Mouse (Mus musculus): ENCODE data around the gene Ppp3r2. TPM values are rescaled to one million over a fixed set of nuclear protein-coding genes. Genes with fewer than 3 reads are reported as not detected.

The Ppp3r2 gene
- not detected in 2 replicates for polyA plus RNA-seq (2014; fragmentation: Nextera tagmentation; extraction: Ambion mirVana)

GRCm38 (mm10) chr4:49681812-49682211 lies at the start of gene Ppp3r2:
Gene Ppp3r2, minus strand, starts transcription at chr4:49682024.
- no peak within 1 kb of the TSS for H3K9ac ChIP-seq (ENCODE audit: low read depth, low read length)
- H3K4me3 ChIP-seq (ENCODE audit: low read depth, low read length): no peak within 1 kb of the TSS
- 90% methylated on average over 13 of the region's 13 CpGs for WGBS
- H3K27ac ChIP-seq (ENCODE audit: low read depth, low read length): no peak within 1 kb of the TSS
- no peak for DNase-seq (ENCODE audit: low spot score)
- H3K4me2 ChIP-seq (replicated peaks; ENCODE audit: low read depth, low read length): no peak within 1 kb of the TSS
- no peaks in the 10 kb centered on the region for H3K36me3 ChIP-seq (ENCODE audit: control insufficient read depth, insufficient read depth, low read length)
- H3K27me3 ChIP-seq (ENCODE audit: control insufficient read depth, insufficient read depth, low read length): no peaks in the 10 kb centered on the region
- no peaks in the 10 kb centered on the region for H3K9me3 ChIP-seq (ENCODE audit: control insufficient read depth, low read length)
- ATAC-seq (ENCODE audit: low FRiP score): no peak
- no peaks in the 10 kb centered on the region for H3K4me1 ChIP-seq (replicated peaks; ENCODE audit: control insufficient read depth, insufficient read depth, low read length)

DNA sequence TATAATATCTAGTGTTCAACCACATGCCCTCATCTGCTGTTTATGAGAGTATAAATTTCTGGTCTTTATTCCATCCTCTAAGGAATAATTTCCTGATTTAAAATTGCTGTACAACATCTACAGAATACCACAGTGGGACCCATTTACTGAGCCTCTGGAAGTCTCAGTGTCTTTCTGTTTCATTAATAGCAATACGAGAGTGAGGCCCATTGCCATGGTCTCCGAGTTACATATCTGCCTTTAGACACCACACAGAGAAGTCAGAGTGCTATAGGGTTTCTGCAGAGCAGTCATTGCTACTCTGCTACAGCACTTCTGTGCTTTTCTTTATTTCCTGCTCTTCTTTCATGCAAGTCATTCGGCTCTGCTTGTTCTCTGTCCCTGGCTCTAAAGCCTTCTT lies 47.5 kb upstream of the Ppp3r2 start:
- WGBS: 91% methylated on average over 3 of the region's 3 CpGs
- H3K27me3 ChIP-seq (ENCODE audit: control insufficient read depth, insufficient read depth, low read length): no peaks in the 10 kb centered on the region
- no peaks in the 10 kb centered on the region for H3K9me3 ChIP-seq (ENCODE audit: control insufficient read depth, low read length)
- H3K36me3 ChIP-seq (ENCODE audit: control insufficient read depth, insufficient read depth, low read length): no peaks in the 10 kb centered on the region
- H3K4me3 ChIP-seq (ENCODE audit: low read depth, low read length): no peak overlapping the region
- DNase-seq (ENCODE audit: low spot score): no peak
- no peak for ATAC-seq (ENCODE audit: low FRiP score)
- no peak overlapping the region for H3K27ac ChIP-seq (ENCODE audit: low read depth, low read length)
- H3K4me1 ChIP-seq (replicated peaks; ENCODE audit: control insufficient read depth, insufficient read depth, low read length): no peaks in the 10 kb centered on the region
- H3K9ac ChIP-seq (ENCODE audit: low read depth, low read length): no peak overlapping the region
- no peak overlapping the region for H3K4me2 ChIP-seq (replicated peaks; ENCODE audit: low read depth, low read length)

DNA sequence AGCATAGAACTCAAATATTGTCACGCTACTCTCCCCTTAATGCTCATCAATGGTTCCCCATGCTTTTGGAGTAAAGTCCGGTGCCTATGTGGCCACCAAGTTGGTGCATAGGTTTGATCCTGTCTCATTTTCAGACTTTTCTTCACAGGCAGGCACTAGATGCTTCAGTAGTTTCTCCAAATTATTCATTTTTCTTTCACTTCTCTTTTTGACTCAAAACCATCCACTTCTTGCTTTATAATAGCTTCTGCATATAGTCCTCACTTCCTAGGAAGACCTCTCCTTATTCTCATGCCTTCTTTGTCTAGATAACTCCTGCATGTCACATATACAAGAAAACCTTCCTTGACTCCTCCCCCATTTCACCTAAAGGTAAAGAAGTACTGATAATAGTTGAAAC lies 42.1 kb upstream of the Ppp3r2 start:
- Histone ChIP-seq H3K4me2 (replicated peaks; ENCODE audit: low read depth, low read length) (no peak overlapping the region), H3K36me3 (ENCODE audit: control insufficient read depth, insufficient read depth, low read length) (no peaks in the 10 kb centered on the region), H3K9ac (ENCODE audit: low read depth, low read length) (no peak overlapping the region), H3K27me3 (ENCODE audit: control insufficient read depth, insufficient read depth, low read length) (no peaks in the 10 kb centered on the region), H3K4me1 (replicated peaks; ENCODE audit: control insufficient read depth, insufficient read depth, low read length) (no peaks in the 10 kb centered on the region), H3K27ac (ENCODE audit: low read depth, low read length) (no peak overlapping the region), H3K9me3 (ENCODE audit: control insufficient read depth, low read length) (no peaks in the 10 kb centered on the region), H3K4me3 (ENCODE audit: low read depth, low read length) (no peak overlapping the region)
- DNase-seq (ENCODE audit: low spot score): no peak
- WGBS: 88% methylated on average over 2 of the region's 2 CpGs
- no peak for ATAC-seq (ENCODE audit: low FRiP score)

DNA sequence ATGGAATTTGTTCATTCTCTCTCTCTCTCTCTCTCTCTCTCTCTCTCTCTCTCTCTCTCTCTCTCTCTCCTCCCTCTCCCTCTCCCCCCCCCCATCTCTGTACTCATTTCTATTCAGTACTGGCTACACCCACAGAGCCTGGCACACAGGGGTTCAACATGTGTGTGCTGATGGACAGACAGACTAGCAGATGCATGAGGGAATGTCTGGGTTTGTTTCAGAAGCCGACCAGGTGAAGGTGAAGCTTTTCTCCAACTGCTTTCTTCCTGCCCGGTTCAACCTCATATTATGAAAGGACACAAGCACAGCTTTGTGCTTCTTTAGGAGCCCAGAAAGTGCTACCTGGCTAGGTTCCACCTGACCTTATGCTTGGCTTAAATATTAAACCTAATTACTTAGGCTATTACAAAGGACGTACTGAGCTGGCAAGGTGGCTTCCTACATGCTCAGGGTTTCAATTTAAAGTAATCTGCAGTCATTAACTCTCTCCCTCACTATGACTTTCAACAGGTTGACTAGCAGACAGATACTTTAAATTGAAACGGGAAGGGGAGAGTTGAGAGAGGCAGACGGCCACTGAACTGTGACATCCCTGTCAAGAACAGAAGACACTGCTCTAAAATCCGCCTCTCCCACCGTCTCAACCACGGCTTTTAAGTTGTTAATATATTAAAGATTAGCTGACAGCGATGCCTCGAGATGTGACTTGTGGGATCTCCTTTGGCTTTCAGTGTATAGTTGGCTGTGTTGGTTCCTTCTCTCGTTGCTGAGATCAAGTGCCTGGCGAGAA lies 9.8 kb upstream of the Ppp3r2 start:
- no peak overlapping the region for H3K4me2 ChIP-seq (replicated peaks; ENCODE audit: low read depth, low read length)
- ATAC-seq (ENCODE audit: low FRiP score) (no peak), DNase-seq (ENCODE audit: low spot score) (no peak)
- H3K27ac ChIP-seq (ENCODE audit: low read depth, low read length): no peak overlapping the region
- no peaks in the 10 kb centered on the region for H3K36me3 ChIP-seq (ENCODE audit: control insufficient read depth, insufficient read depth, low read length)
- H3K9me3 ChIP-seq (ENCODE audit: control insufficient read depth, low read length): no peaks in the 10 kb centered on the region
- no peaks in the 10 kb centered on the region for H3K4me1 ChIP-seq (replicated peaks; ENCODE audit: control insufficient read depth, insufficient read depth, low read length)
- H3K27me3 ChIP-seq (ENCODE audit: control insufficient read depth, insufficient read depth, low read length): no peaks in the 10 kb centered on the region
- no peak overlapping the region for H3K9ac ChIP-seq (ENCODE audit: low read depth, low read length)
- 73% methylated on average over 12 of the region's 12 CpGs for WGBS
- no peak overlapping the region for H3K4me3 ChIP-seq (ENCODE audit: low read depth, low read length)

DNA sequence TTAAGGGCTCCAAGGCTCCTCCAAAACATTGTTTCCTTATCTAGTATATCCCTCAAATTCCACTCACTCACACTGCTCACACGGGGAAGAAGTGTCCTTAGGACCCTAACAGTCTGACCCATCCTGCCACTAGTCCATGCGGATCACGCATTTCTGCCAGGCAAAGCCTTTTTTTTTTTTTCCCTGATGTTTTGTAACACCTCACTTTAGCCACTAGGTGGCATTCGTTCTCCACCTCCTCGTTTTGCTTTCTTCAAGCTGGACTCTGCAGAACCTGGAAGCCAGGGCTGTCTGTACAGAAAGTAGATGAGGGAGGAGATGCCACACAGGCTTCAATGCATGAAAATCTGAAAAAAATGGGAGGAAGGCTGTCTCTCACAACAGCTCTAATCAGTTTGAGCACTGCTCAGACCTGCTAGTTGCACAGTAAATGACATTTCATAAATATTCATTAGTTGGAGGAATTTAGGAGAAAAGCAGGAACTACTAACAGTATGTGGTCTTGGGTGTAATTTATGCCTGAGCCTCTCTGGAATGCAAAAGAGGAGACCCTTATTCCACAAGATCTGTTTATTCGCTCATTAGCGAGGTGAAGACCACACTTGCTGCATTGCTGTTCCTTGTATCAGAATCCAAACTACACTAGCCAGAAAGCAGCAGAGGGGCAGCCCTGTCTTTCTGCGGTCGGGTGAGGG lies 6.9 kb upstream of the Ppp3r2 start:
- 26% methylated on average over 9 of the region's 9 CpGs for WGBS

GRCm38 (mm10) chr4:49680171-49680875 lies 1.5 kb downstream of the Ppp3r2 start:
- 91% methylated on average over 11 of the region's 11 CpGs for WGBS
- ATAC-seq (ENCODE audit: low FRiP score) (no peak), DNase-seq (ENCODE audit: low spot score) (no peak)
- H3K27ac ChIP-seq (ENCODE audit: low read depth, low read length): no peak overlapping the region
- H3K9ac ChIP-seq (ENCODE audit: low read depth, low read length): no peak overlapping the region
- H3K27me3 ChIP-seq (ENCODE audit: control insufficient read depth, insufficient read depth, low read length): no peaks in the 10 kb centered on the region
- no peaks in the 10 kb centered on the region for H3K4me1 ChIP-seq (replicated peaks; ENCODE audit: control insufficient read depth, insufficient read depth, low read length)
- no peaks in the 10 kb centered on the region for H3K36me3 ChIP-seq (ENCODE audit: control insufficient read depth, insufficient read depth, low read length)
- H3K9me3 ChIP-seq (ENCODE audit: control insufficient read depth, low read length): no peaks in the 10 kb centered on the region
- no peak overlapping the region for H3K4me3 ChIP-seq (ENCODE audit: low read depth, low read length)
- no peak overlapping the region for H3K4me2 ChIP-seq (replicated peaks; ENCODE audit: low read depth, low read length)

More for the DNA sequence above, 6.9 kb upstream of the Ppp3r2 start:
- H3K9me3 ChIP-seq (ENCODE audit: control insufficient read depth, low read length): no peaks in the 10 kb centered on the region
- no peak overlapping the region for H3K27ac ChIP-seq (ENCODE audit: low read depth, low read length)
- no peaks in the 10 kb centered on the region for H3K27me3 ChIP-seq (ENCODE audit: control insufficient read depth, insufficient read depth, low read length)
- no peak overlapping the region for H3K4me2 ChIP-seq (replicated peaks; ENCODE audit: low read depth, low read length)
- peak; percentile 76 for DNase-seq (ENCODE audit: low spot score)
- H3K4me3 ChIP-seq (ENCODE audit: low read depth, low read length): no peak overlapping the region
- peak; percentile 86 for ATAC-seq (ENCODE audit: low FRiP score)
- no peaks in the 10 kb centered on the region for H3K4me1 ChIP-seq (replicated peaks; ENCODE audit: control insufficient read depth, insufficient read depth, low read length)
- H3K9ac ChIP-seq (ENCODE audit: low read depth, low read length): no peak overlapping the region
- no peaks in the 10 kb centered on the region for H3K36me3 ChIP-seq (ENCODE audit: control insufficient read depth, insufficient read depth, low read length)

DNA sequence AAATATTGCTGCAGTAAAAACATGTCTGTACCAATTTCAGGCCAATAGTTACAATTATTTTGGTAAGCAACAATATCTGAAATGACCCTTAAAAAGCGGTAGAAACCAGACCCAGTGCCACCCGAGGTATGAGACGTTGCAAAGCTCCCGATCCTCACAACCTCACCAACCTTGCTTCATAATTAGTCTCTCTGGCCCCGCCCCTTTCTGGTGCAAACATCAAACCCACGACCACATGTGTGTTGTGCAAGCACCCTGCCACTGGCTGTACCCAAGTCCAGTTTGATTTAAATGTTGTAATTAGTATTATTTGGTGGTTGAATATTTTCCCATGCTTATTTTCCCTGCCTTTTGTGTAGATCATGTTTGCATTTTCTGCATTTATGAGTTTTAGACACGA lies 5.0 kb downstream of the Ppp3r2 start:
- Histone ChIP-seq H3K27ac (ENCODE audit: low read depth, low read length) (no peak overlapping the region), H3K9ac (ENCODE audit: low read depth, low read length) (no peak overlapping the region), H3K4me3 (ENCODE audit: low read depth, low read length) (no peak overlapping the region), H3K4me1 (replicated peaks; ENCODE audit: control insufficient read depth, insufficient read depth, low read length) (no peaks in the 10 kb centered on the region), H3K9me3 (ENCODE audit: control insufficient read depth, low read length) (no peaks in the 10 kb centered on the region), H3K4me2 (replicated peaks; ENCODE audit: low read depth, low read length) (no peak overlapping the region), H3K36me3 (ENCODE audit: control insufficient read depth, insufficient read depth, low read length) (no peaks in the 10 kb centered on the region), H3K27me3 (ENCODE audit: control insufficient read depth, insufficient read depth, low read length) (no peaks in the 10 kb centered on the region)
- DNase-seq (ENCODE audit: low spot score) (no peak), ATAC-seq (ENCODE audit: low FRiP score) (no peak)
- 79% methylated on average over 7 of the region's 7 CpGs for WGBS

DNA sequence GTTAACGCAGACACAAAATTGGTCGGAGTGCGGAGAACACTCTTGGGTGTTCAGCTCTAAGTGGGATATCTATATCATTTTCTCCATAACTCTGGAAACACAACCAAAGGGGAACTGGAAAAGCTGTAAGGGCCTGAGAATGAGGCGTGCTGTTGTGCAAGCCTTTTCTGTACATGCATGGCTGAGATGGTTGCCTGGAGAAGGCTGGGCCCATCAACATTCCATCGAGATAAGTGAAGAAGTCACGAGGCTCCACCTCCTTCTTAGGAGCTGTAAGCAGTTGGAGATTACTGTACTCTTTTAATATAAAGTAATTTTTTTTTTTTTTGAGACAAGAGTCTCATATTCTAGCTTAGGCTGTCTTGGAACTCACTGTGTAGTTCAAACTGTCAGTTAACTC lies 5.8 kb downstream of the Ppp3r2 start:
- Histone ChIP-seq H3K4me1 (replicated peaks; ENCODE audit: control insufficient read depth, insufficient read depth, low read length) (no peaks in the 10 kb centered on the region), H3K4me3 (ENCODE audit: low read depth, low read length) (no peak overlapping the region), H3K27ac (ENCODE audit: low read depth, low read length) (no peak overlapping the region), H3K4me2 (replicated peaks; ENCODE audit: low read depth, low read length) (no peak overlapping the region), H3K27me3 (ENCODE audit: control insufficient read depth, insufficient read depth, low read length) (no peaks in the 10 kb centered on the region), H3K36me3 (ENCODE audit: control insufficient read depth, insufficient read depth, low read length) (no peaks in the 10 kb centered on the region), H3K9me3 (ENCODE audit: control insufficient read depth, low read length) (no peaks in the 10 kb centered on the region), H3K9ac (ENCODE audit: low read depth, low read length) (no peak overlapping the region)
- WGBS: 89% methylated on average over 6 of the region's 6 CpGs
- ATAC-seq (ENCODE audit: low FRiP score) (no peak), DNase-seq (ENCODE audit: low spot score) (no peak)

All from hindbrain, embryonic 11.5 days (tissue).